Mouse (Mus musculus) embryonic fibroblast, embryonic 13.5 days (primary cell): Measurements from ENCODE around the gene Tnfrsf8. TPM values are rescaled to one million over a fixed set of nuclear protein-coding genes. Genes with fewer than 3 reads are reported as not detected.

ENCODE experiments used
- H3K27ac ChIP-seq: 2 replicates; pipeline ENCODE4 v1.5.1; 2012; ENCODE audit warnings: low read length, control low read depth, inconsistent platforms; ENCODE audit not compliant: insufficient read depth
- H3K4me1 ChIP-seq: 2 replicates; pipeline ENCODE4 v1.6.1; 2011; ENCODE audit warnings: low read length; ENCODE audit not compliant: control insufficient read depth, insufficient read depth
- H3K4me3 ChIP-seq: 2 replicates; pipeline ENCODE4 v1.5.1; 2011; ENCODE audit warnings: mild to moderate bottlenecking, control low read depth, low read length; ENCODE audit not compliant: insufficient read depth
- CTCF ChIP-seq: IDR thresholded peaks from 2 replicates; pipeline ENCODE4 v1.5.1; 2011; ENCODE audit warnings: mild to moderate bottlenecking, control low read depth, low read length, moderate library complexity, borderline replicate concordance; ENCODE audit not compliant: insufficient read depth
- POLR2A ChIP-seq: IDR thresholded peaks from 2 replicates; pipeline ENCODE4 v1.6.1; 2011; ENCODE audit warnings: low read depth, mild to moderate bottlenecking, control low read depth, low read length, moderate library complexity
- polyA plus RNA-seq: library from polyadenylated mRNA; stranded (reverse); fragments of >200 nt; gene quantifications from 2 replicates; pipeline ENCODE4 v1.2.4, GENCODE M21; 2011; ENCODE audit warnings: low read depth; ENCODE audit not compliant: missing spikeins, insufficient read length

Tnfrsf8 gene
- polyA plus RNA-seq, 1 experiment: not detected

DNA sequence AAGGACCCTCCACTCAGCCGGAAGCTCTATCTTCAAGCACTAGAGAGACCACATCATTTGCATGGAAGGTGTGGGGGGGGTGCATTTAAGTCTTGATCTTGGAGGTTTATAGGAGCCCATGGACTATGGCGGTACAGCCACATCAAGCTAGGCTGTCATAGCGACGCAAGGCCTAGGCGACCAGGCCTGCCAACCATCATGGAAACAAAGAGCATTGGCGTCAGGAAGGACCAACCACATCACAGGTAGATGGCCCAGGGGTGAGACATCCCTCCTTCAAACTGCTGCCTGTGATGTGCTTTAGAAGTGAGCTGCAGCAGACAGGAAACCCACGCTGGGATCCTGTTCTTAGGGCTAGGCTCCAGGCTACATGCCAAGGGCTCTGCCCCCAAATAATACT, 78.9 kb downstream of the Tnfrsf8 start:
- Histone ChIP-seq H3K4me1 (peaks cover 15% of the 10 kb centered on the region; the same call in 1 of the 2 replicates), H3K27ac (no peak overlapping the region), H3K4me3 (no peak overlapping the region)
- no peak for TF ChIP-seq POLR2A
- TF ChIP-seq CTCF: no peak

DNA sequence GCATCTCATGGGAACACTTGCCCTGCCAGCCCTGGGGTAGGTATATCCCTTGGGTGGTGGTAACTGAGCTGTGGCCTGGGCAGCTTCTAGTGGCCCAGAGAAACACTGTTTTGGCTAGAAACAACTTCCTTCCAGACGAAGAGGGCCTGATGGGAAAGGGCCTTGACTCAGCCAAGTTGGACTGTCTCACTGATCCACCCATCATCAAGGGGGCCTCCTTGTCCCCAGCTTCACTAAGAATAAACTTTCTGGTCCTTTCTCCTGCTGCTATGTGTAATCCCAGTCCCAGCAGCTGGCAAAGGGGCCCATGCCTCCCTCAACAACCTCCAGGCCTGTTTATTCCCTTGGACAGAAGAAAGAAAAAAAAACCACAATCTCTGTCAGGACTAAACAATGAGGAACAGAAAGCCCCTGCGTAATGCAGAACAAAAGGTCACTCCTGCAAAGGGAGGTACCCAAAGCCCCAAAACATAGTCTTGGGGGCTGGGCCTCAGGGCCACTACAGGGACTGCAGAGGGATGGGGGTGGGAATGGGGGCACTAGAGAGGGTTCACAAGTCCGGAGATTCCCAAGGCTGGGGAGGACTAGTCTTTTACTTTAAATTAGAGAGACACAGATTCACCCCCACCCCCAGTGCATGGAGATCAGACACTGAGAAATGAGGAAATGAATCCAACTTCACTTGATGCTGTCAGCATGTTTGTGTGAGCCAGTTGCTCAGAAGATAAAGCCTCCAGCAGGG, 81.3 kb downstream of the Tnfrsf8 start:
- Histone ChIP-seq H3K4me1 (peaks cover 19% of the 10 kb centered on the region), H3K4me3 (no peak overlapping the region), H3K27ac (peak overlapping the region; percentile 45)
- no peak for TF ChIP-seq POLR2A
- no peak for TF ChIP-seq CTCF

DNA sequence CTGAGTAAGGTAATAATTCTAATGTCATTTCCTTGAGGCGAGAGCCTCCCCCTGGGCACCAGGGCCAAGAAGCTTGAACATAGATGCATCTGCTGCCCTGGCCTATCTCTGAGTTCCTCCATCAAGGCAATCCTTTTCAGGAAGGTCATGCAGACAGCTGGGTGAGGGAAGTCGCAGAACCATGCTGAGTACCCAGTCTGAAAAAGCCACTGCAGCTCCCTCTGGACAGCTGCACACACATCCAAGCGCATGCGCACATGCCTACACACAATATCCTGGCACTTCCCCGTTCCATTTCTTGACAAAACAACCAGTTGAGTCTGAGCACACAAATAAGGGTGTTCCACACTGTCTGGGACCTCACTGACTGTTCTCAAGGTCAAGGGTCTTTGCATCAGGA, 83.2 kb downstream of the Tnfrsf8 start:
- Histone ChIP-seq H3K4me3 (no peak overlapping the region), H3K4me1 (peaks cover 19% of the 10 kb centered on the region), H3K27ac (no peak overlapping the region)
- TF ChIP-seq POLR2A (no peak), CTCF (no peak)

DNA sequence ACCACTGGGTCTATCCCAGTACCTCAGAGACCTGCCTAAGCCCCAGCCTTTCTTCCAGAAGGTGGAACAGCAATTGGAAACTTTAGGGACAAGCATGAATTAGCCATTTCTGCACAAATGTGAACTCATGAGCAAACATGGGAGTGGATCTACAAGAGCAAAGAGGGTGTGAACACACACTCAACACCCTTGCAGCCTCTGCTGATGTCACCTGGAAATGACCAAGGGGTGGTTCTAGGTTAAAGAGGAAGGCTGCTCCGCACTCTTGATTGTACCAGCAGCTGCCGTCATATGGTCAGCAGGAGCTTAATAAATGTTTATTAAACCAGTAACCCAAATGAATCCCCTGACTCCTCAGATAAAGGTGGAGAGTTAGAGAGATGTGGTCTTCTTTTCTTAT, 84.3 kb downstream of the Tnfrsf8 start:
- peaks cover 17% of the 10 kb centered on the region for H3K4me1 ChIP-seq
- TF ChIP-seq CTCF (no peak), POLR2A (no peak)
- no peak overlapping the region for H3K27ac ChIP-seq

DNA sequence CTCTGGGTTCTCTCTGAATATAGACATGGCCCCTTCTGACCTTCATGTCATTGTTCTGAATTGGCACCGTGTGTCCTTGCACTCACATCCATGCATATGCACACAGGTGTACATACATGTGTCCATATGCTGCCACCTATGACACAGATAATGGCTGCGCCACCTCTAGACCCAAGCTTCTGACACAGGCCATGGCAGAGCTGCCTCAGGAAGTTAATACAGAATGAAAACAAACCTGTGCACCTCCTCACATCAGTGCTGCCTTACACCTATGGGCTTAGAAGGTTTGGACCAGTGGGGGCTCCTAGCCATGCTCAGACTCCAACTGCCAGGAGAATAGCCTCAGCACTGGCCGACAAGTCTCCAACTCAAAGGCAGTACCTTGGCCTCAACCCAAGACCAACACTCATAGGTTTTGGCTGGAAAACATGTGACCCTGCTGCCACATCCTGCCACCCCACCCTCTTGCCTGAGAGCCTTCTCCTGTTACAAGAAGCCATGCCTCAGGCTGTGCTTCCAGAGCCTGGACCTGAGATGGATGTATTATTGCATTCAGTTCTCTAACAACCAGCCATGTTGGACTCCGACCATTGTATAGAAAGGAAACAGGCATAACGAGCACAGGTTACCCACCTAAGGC, 85.3 kb downstream of the Tnfrsf8 start:
- no peak for TF ChIP-seq CTCF
- no peak for TF ChIP-seq POLR2A
- Histone ChIP-seq H3K27ac (peak overlapping the region; percentile 65), H3K4me3 (no peak overlapping the region), H3K4me1 (peaks cover 17% of the 10 kb centered on the region)

More for the DNA sequence above, 84.3 kb downstream of the Tnfrsf8 start:
- no peak overlapping the region for H3K4me3 ChIP-seq

DNA sequence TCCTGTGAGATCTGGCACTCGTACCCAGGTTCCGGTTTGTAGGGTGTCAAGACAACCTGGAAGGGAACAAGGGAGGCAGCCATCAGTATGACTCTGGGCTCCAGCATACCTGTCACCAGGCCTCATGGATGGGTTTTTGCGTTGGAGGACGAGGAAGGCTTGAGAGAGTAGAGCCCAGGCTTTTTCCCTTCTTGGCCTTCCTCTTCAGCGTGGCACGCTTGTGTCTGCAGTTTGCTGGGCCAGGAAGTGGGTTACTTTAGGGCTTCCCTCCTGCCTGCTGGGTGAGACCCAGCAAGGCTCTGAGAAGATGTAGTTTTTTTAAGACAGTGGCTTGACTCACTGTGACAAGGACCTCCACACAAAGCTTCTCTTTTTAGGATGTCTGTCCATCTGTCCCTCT, 85.9 kb downstream of the Tnfrsf8 start:
- peaks cover 17% of the 10 kb centered on the region for H3K4me1 ChIP-seq
- peak overlapping the region; percentile 23; the same call in 1 of the 2 replicates for H3K27ac ChIP-seq
- no peak overlapping the region for H3K4me3 ChIP-seq
- TF ChIP-seq CTCF: no peak
- no peak for TF ChIP-seq POLR2A

DNA sequence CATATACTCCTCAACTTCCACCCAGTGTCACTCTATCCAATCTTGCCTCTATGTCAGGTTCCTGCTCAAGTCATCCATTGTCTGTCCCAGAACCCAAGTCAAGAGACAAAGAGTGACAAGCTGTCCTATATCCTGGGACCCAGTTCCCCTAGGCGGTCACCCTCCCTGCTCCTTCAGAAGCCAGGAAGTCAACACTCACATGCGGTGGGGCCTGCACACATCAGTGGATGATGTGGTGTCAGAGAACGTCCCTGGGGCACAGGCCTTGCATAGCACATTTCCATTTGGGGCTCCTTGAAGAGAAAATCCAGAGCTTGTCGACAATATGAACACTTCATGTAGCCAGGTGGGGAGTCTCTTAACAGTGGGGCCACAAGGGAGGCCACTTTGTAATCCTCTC, 90.4 kb downstream of the Tnfrsf8 start:
- H3K4me1 ChIP-seq: peaks cover 7% of the 10 kb centered on the region
- no peak overlapping the region for H3K27ac ChIP-seq
- no peak for TF ChIP-seq POLR2A
- TF ChIP-seq CTCF: no peak
- H3K4me3 ChIP-seq: no peak overlapping the region

DNA sequence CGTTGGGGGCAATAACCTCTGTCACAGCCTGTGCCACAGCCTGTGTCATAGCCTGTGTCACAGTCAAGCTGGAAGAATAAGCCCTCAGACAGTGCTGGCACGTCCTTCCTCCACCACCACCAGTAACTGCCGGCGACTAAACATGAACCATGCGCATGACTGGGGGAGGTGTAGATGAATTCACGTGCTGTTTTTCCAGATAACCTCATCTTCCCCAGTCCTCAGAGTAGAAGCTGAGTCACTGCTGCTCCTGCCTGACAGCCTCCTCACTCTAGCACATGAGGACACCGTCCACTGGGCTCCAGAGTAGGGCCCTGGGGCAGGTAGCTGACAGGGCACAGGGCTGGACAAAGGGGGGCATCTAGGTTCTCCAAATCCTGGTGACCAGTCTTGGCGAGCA, 92.9 kb downstream of the Tnfrsf8 start:
- Histone ChIP-seq H3K27ac (no peak overlapping the region; the same call in 1 of the 2 replicates), H3K4me3 (no peak overlapping the region), H3K4me1 (0 out of 2 replicates have a peak, but pooled peaks cover 3% of the 10 kb centered on the region)
- TF ChIP-seq POLR2A (no peak), CTCF (no peak)

DNA sequence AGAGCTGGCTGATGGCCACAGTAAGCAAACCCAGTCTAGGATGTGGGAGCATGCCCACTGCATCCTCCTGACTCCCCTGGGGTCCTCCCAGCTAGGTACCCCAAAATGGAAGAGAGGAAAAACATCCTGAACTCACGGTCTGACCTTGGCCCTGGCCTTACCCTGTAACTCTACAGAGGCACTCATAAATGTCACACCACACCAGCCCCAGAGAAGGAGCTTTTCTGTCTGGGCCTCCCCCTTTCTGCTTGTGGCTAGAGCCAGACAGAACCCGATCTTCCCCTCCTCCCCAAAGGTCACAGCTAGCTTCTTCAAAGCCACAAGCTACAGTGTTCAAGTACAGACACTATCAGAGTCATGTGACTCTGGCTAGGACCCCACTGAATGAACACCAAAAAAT, 93.6 kb downstream of the Tnfrsf8 start:
- TF ChIP-seq CTCF (no peak), POLR2A (no peak)
- H3K4me1 ChIP-seq: 0 out of 2 replicates have a peak, but pooled peaks cover 3% of the 10 kb centered on the region
- no peak overlapping the region; the same call in 1 of the 2 replicates for H3K27ac ChIP-seq
- H3K4me3 ChIP-seq: no peak overlapping the region

DNA sequence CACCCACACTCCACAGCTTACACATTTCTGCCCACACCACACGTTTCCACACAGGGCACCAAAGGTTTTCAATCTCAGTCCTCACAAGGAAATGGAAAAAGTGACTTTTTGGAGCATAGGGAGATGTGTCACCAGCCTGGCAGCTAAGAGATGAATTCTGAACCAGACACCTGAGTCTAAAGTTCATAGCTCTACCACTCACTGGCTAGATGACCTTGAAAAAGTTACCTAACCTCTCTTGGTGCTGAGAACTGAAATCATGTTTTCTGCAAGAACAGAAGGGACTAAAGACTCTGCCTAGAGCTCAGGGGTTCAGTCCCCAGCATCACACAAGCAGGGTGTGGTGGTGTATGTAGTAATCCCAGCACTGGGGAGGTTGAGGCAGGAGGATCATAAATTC, 95.0 kb downstream of the Tnfrsf8 start:
- Histone ChIP-seq H3K4me1 (0 out of 2 replicates have a peak, but pooled peaks cover 3% of the 10 kb centered on the region), H3K4me3 (no peak overlapping the region), H3K27ac (no peak overlapping the region)
- no peak for TF ChIP-seq CTCF
- TF ChIP-seq POLR2A: no peak
